Comparison of ENCODE assay signal across 35 mouse cellular contexts in genomic region chr11:54250575-54250974, GRCm38 (mm10). TPM values are rescaled to one million over a fixed set of nuclear protein-coding genes. Genes with fewer than 3 reads are reported as not detected.
DNase-seq lines count a peak whose midpoint lies in the region; ATAC-seq lines count a peak whose summit lies in the region.
"Had no signal": no experiment of that assay in that cellular context is flagged by ENCODE, and none has a peak within 500 bp of the region (broad histone marks: within the 10 kb centered on the region; RNA-seq: fewer than 3 reads in every experiment).

No protein-coding gene starts in this region.

- H3K27me3 ChIP-seq in lung, embryonic 15.5 days, result no peaks in the 10 kb centered on the region
- no peaks in the 10 kb centered on the region for H3K27me3 ChIP-seq in forebrain, embryonic 11.5 days (ENCODE audit: control insufficient read depth, insufficient read depth, low read length)
- H3K27me3 ChIP-seq: embryonic facial prominence, embryonic 13.5 days; forebrain, embryonic 13.5 days; hindbrain, embryonic 12.5 days; hindbrain, embryonic 15.5 days had no signal

- DNase-seq in lung, adult 18-20 months, result peak; percentile 72 to 84
- DNase-seq in lung, postnatal 10 days, result peak; percentile 67
- peak; percentile 81 for DNase-seq in lung, postnatal 36 days
- DNase-seq in retina, embryonic 14.5 days (ENCODE audit: low spot score), result no peak
- no peak for DNase-seq in forebrain, embryonic 11.5 days (ENCODE audit: low spot score)
- no peak for DNase-seq in layer of hippocampus, postnatal 25 days (ENCODE audit: extremely low spot score in 1 of 2, low spot score in 1 of 2)
- DNase-seq: adrenal gland, adult 8-10 months; adrenal gland, postnatal 25 days; cerebellum, adult 11 months; cerebellum, adult 2 months; cerebellum, adult 9-11 months; cerebellum, postnatal 36 days; embryo, embryonic 11 days; gastrocnemius, postnatal 10 days; gastrocnemius, postnatal 36 days; heart, adult 2 months; heart, postnatal 14 days had no signal

- H3K4me1 ChIP-seq in lung, embryonic 15.5 days, result peaks cover 35% of the 10 kb centered on the region; the same call in 1 of the 2 replicates
- no peaks in the 10 kb centered on the region for H3K4me1 ChIP-seq in forebrain, embryonic 11.5 days (replicated peaks; ENCODE audit: control insufficient read depth, insufficient read depth, low read length)
- H3K4me1 ChIP-seq: embryonic facial prominence, embryonic 13.5 days; forebrain, embryonic 13.5 days; hindbrain, embryonic 12.5 days; hindbrain, embryonic 15.5 days had no signal

- peak overlapping the region; percentile 13; the same call in 1 of the 2 replicates for H3K4me2 ChIP-seq in lung, embryonic 15.5 days
- no peak overlapping the region for H3K4me2 ChIP-seq in forebrain, embryonic 11.5 days (ENCODE audit: low read depth, low read length, severe bottlenecking)
- H3K4me2 ChIP-seq: embryonic facial prominence, embryonic 13.5 days; forebrain, embryonic 13.5 days; heart, embryonic 13.5 days; hindbrain, embryonic 12.5 days; hindbrain, embryonic 15.5 days had no signal

- 86% methylated on average over 11 of the region's 11 CpGs for WGBS in lung, embryonic 15.5 days
- 90% methylated on average over 11 of the region's 11 CpGs for WGBS in forebrain, embryonic 11.5 days

- H3K9me3 ChIP-seq in lung, embryonic 15.5 days, result no peaks in the 10 kb centered on the region
- H3K9me3 ChIP-seq in forebrain, embryonic 11.5 days (ENCODE audit: control insufficient read depth, low read length), result no peaks in the 10 kb centered on the region
- H3K9me3 ChIP-seq: embryonic facial prominence, embryonic 10.5 days; embryonic facial prominence, embryonic 13.5 days; forebrain, embryonic 13.5 days; heart, embryonic 10.5 days; heart, embryonic 13.5 days; hindbrain, embryonic 12.5 days; hindbrain, embryonic 15.5 days had no signal

- H3K4me3 ChIP-seq in lung, embryonic 15.5 days, result no peak overlapping the region
- H3K4me3 ChIP-seq in forebrain, embryonic 11.5 days (ENCODE audit: low read depth, low read length), result no peak overlapping the region
- H3K4me3 ChIP-seq: embryonic facial prominence, embryonic 10.5 days; embryonic facial prominence, embryonic 13.5 days; erythroblast, embryonic 14.5 days; forebrain, embryonic 13.5 days; heart, adult 2 months; heart, embryonic 10.5 days; heart, embryonic 13.5 days; hindbrain, embryonic 12.5 days; hindbrain, embryonic 15.5 days had no signal

- no peak overlapping the region for H3K9ac ChIP-seq in lung, embryonic 15.5 days
- H3K9ac ChIP-seq in forebrain, embryonic 11.5 days (ENCODE audit: low read length), result no peak overlapping the region
- H3K9ac ChIP-seq: embryonic facial prominence, embryonic 13.5 days; forebrain, embryonic 13.5 days; heart, embryonic 13.5 days; hindbrain, embryonic 12.5 days; hindbrain, embryonic 15.5 days had no signal

- ATAC-seq in lung, embryonic 15.5 days (ENCODE audit: borderline replicate concordance, extremely low read depth, low FRiP score, low TSS enrichment), result peak; percentile 63
- no peak for ATAC-seq in forebrain, embryonic 11.5 days (replicated peaks; ENCODE audit: low FRiP score)
- ATAC-seq in cerebellum, adult (ENCODE audit: insufficient number of reproducible peaks, low FRiP score, low TSS enrichment), result no peak
- ATAC-seq: activated CD4-positive, CD25-positive, alpha-beta regulatory T cell, adult 4 months; forebrain, embryonic 13.5 days; forebrain, embryonic 16.5 days had no signal

- no peaks in the 10 kb centered on the region for H3K36me3 ChIP-seq in lung, embryonic 15.5 days
- no peaks in the 10 kb centered on the region for H3K36me3 ChIP-seq in forebrain, embryonic 11.5 days (ENCODE audit: control insufficient read depth, insufficient read depth, low read length)
- H3K36me3 ChIP-seq: embryonic facial prominence, embryonic 10.5 days; embryonic facial prominence, embryonic 13.5 days; heart, embryonic 10.5 days; heart, embryonic 13.5 days; hindbrain, embryonic 12.5 days; hindbrain, embryonic 15.5 days had no signal

- H3K27ac ChIP-seq in lung, embryonic 15.5 days, result peak overlapping the region; percentile 80
- no peak overlapping the region for H3K27ac ChIP-seq in forebrain, embryonic 11.5 days (ENCODE audit: low read depth, low read length)
- H3K27ac ChIP-seq: embryonic facial prominence, embryonic 10.5 days; embryonic facial prominence, embryonic 13.5 days; forebrain, embryonic 13.5 days; heart, adult 2 months; heart, embryonic 10.5 days; heart, embryonic 13.5 days; hindbrain, embryonic 12.5 days; hindbrain, embryonic 15.5 days had no signal

RNA-seq across cellular contexts. Expression of gene Csf2, which starts 1.1 kb away (rescaled TPM):
- 0.55 and 0.70 TPM in 2 replicates for polyA plus RNA-seq in lung, embryonic 15.5 days (2015; fragmentation: Nextera tagmentation; extraction: Ambion mirVana)
- not detected in 2 replicates for polyA plus RNA-seq in forebrain, embryonic 11.5 days (2014; fragmentation: Nextera tagmentation; extraction: Ambion mirVana)
- total RNA-seq in layer of hippocampus, postnatal 25 days (2021), result not detected
- total RNA-seq: adrenal gland, adult 8-10 months; adrenal gland, postnatal 25 days; ES-E14; gastrocnemius, adult 18-20 months; gastrocnemius, postnatal 10 days; gastrocnemius, postnatal 36 days; granulocyte monocyte progenitor cell, adult 5-6 weeks; heart, adult 2 months; heart, postnatal 14 days; hematopoietic stem cell, adult 5-6 weeks had no signal
- polyA plus RNA-seq: cerebellum, adult 2 months; cortical plate, adult 2 months; embryonic facial prominence, embryonic 10.5 days; embryonic facial prominence, embryonic 13.5 days; erythroblast, embryonic 14.5 days; forebrain, embryonic 13.5 days; forebrain, embryonic 16.5 days; heart, adult 2 months; heart, embryonic 10.5 days; heart, embryonic 13.5 days; heart, embryonic 16.5 days; hindbrain, embryonic 12.5 days; hindbrain, embryonic 15.5 days had no signal

RNA-seq across cellular contexts. Expression of gene Il3, which starts 16.5 kb away (rescaled TPM):
- polyA plus RNA-seq in lung, embryonic 15.5 days (2015; fragmentation: Nextera tagmentation; extraction: Ambion mirVana), result not detected in 2 replicates
- not detected in 2 replicates for polyA plus RNA-seq in forebrain, embryonic 11.5 days (2014; fragmentation: Nextera tagmentation; extraction: Ambion mirVana)
- total RNA-seq in layer of hippocampus, postnatal 25 days (2021), result not detected
- total RNA-seq: adrenal gland, adult 8-10 months; adrenal gland, postnatal 25 days; ES-E14; gastrocnemius, adult 18-20 months; gastrocnemius, postnatal 10 days; gastrocnemius, postnatal 36 days; granulocyte monocyte progenitor cell, adult 5-6 weeks; heart, adult 2 months; heart, postnatal 14 days; hematopoietic stem cell, adult 5-6 weeks had no signal
- polyA plus RNA-seq: activated CD4-positive, CD25-positive, alpha-beta regulatory T cell, adult 4 months; cerebellum, adult 2 months; cortical plate, adult 2 months; embryonic facial prominence, embryonic 10.5 days; embryonic facial prominence, embryonic 13.5 days; erythroblast, embryonic 14.5 days; forebrain, embryonic 13.5 days; forebrain, embryonic 16.5 days; heart, adult 2 months; heart, embryonic 10.5 days; heart, embryonic 13.5 days; heart, embryonic 16.5 days; hindbrain, embryonic 12.5 days; hindbrain, embryonic 15.5 days had no signal

RNA-seq across cellular contexts. Expression of gene Acsl6, which starts 53.0 kb away (rescaled TPM):
- 0.44 and 0.46 TPM in 2 replicates for polyA plus RNA-seq in lung, embryonic 15.5 days (2015; fragmentation: Nextera tagmentation; extraction: Ambion mirVana)
- polyA plus RNA-seq in forebrain, embryonic 11.5 days (2014; fragmentation: Nextera tagmentation; extraction: Ambion mirVana), result 16.7 and 17.9 TPM in 2 replicates
- total RNA-seq in layer of hippocampus, postnatal 25 days (2021), result 100 to 1,000 TPM; 183 to 192 TPM
- total RNA-seq: granulocyte monocyte progenitor cell, adult 5-6 weeks had no signal
- polyA plus RNA-seq: activated CD4-positive, CD25-positive, alpha-beta regulatory T cell, adult 4 months had no signal

Comparison
In these comparisons a context has a peak if more than half of its experiments do, and no peak if none do; other contexts are left out.
1. DNase-seq: peak in lung, adult 18-20 months (2 of 2), lung, postnatal 10 days (single experiment) and lung, postnatal 36 days (single experiment); none in retina, embryonic 14.5 days (single experiment), forebrain, embryonic 11.5 days (single experiment) and layer of hippocampus, postnatal 25 days (0 of 2).
2. RNA of gene Acsl6, which starts 53.0 kb away (polyA plus RNA-seq): 16.7 to 17.9 TPM in forebrain, embryonic 11.5 days; 0.44 to 0.46 TPM in lung, embryonic 15.5 days; every median in the first group is over 10 times any median in the second.